Mouse (Mus musculus) natural killer cell, adult 2 months (primary cell): ENCODE measurements around the gene Serac1.
"Not testable (repeated sequence)": the region's sequence is repeated elsewhere in the genome, so short reads cannot be mapped to it uniquely, and the experiment has no call there.

Experiments
- DNase-seq, 2 experiments: peaks; one replicate each; pipeline ENCODE4 v3.0.0; 2022; ENCODE audit warnings: low spot score in 2 of 2

Serac1 gene

GRCm38 (mm10) chr17:6066021-6066420, 13.5 kb downstream of the Serac1 start:
- DNase-seq, result no peak

DNA sequence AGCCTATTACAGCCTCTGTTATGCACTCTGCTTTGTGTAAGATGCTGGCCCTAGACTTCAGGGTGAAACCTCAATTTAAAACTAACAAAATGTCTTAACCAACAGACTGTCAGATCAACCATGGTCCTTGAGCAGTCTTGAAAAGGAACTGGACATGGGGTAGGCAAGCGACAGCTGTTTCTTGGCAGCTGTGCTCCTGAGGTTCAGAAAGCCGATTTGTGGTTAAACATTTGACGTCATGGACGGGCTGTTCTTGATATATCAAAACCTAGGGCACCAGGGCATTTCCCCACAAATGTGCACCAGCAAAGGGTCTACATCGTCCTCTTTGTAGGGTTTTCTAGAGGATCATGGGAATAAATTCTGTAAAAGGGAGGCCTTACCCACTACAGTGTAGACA, 16.0 kb downstream of the Serac1 start:
- DNase-seq, result no peak

GRCm38 (mm10) chr17:6062793-6063192, 16.7 kb downstream of the Serac1 start:
- no peak for DNase-seq

DNA sequence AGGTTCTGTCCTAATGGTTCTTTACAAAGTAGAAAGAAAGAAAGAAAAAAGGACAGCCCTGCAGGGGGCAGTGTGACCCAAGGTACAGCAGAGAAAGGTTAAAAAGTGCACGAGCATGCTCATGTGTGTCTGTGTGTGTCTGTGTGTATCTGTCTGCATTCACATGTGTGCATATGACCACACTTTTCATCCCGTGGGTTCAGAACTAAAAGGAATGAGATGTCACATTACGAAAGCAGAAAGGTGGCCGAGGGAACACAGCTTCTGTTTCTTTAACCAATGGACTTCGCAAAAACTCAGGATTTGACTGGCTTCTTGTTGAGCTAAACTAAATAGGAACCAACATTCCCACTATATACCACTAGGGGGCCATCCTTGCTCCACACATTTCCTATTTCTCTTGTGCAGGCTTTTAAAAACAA, 24.6 kb downstream of the Serac1 start:
- DNase-seq, result peak; percentile 40 to 63

GRCm38 (mm10) chr17:6052801-6053200, 26.7 kb downstream of the Serac1 start:
- DNase-seq, result no peak

DNA sequence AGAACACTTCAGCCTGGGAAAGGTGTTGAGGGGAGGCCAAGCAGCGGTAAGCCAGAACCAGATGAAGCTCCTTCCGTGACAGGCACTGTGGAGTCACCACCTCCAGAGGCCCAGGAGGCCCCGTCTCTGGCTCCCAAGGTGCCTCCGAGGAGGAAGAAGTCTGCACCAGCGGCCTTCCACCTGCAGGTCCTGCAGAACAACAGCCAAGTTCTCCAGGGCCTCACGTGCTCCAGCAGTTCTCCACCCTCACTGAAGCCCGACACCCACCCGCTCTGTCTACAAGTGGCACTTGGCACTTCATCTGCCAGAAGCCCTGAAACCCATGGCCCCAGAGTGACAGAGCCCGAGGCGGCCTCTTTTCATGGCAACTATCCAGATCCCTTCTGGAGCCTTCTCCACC, 42.0 kb downstream of the Serac1 start:
- DNase-seq, result no peak

GRCm38 (mm10) chr17:6036872-6037271, 42.7 kb downstream of the Serac1 start:
- no peak for DNase-seq

GRCm38 (mm10) chr17:6036458-6036857, 43.1 kb downstream of the Serac1 start:
- DNase-seq, result no peak

DNA sequence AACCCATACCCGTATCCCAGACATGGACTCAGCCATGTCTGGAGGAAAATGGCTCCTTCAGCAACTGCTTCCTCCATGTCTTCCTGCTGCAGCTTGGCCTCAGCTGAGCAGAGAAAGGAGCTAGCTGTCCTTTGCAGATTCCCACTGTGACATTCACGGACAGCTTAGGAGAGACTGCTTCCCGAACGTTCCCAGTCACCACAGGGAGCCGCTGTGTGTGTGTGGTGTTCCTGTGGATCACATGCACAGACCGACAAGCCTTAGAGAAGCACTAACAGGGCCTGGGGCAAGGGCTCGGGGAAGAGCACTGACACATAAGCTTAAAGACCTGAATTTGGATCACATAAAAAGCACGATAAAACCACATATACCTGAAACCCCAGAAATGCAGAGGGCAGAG, 43.9 kb downstream of the Serac1 start:
- no peak for DNase-seq

GRCm38 (mm10) chr17:6025831-6026230, 53.7 kb downstream of the Serac1 start:
- DNase-seq, result no peak

DNA sequence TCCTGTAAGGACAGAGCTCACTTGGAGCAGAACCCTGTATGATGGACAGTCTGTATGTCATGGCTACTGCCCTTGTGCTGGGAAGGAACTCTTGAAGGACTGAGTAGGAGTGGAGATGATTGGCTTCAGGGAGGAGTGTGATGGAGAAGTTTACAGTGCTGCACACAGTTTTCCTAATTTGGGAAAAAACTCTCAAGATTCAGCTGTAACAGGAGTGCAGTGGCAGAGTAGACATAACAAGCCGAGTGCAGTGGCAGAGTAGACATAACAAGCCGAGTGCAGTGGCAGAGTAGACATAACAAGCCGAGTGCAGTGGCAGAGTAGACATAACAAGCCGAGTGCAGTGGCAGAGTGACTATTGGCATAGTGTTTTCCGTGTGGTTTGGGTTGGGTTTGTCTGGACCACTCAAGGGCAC, 58.2 kb downstream of the Serac1 start:
- DNase-seq, result not testable (repeated sequence)

GRCm38 (mm10) chr17:6020636-6021035, 58.9 kb downstream of the Serac1 start:
- DNase-seq, result no peak

DNA sequence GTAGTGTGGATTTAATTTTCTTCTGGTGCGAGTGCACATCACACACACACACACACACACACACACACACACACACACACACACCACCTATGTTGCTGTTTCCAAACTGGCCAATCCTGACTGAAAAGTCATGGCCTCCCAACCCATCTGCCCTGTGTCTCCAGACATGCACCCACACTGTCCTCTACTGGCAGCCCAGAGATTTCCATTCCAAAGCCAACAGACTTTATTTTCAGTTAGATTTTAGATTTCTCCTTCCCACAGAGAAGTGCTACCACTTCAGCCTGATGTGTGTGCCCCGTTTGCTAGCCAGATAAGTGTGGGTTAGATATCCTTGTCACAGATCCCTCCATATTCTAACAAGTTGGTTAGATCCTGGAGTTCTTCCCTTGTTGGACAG, 59.8 kb downstream of the Serac1 start:
- peak in 1 of 2 experiments; percentile 42 for DNase-seq

DNA sequence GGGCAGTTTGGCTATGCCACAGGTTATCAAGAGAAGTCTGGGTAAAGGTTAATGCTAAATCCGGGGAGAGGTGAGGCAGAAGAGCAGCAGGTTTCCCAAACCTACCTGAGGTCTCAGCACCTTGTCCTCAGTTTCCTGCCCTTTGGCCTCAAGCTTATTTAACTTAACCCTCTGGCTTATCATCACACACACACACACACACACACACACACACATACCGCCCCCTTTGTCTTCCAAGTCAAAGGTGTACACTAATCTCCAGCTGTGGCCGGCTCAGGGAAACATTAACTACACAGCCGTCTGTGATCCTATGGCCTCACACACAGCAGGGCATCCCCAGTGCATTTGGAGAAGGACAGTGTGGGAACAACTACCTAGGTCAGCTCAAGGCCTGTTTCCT, 61.2 kb downstream of the Serac1 start:
- DNase-seq, result no peak

DNA sequence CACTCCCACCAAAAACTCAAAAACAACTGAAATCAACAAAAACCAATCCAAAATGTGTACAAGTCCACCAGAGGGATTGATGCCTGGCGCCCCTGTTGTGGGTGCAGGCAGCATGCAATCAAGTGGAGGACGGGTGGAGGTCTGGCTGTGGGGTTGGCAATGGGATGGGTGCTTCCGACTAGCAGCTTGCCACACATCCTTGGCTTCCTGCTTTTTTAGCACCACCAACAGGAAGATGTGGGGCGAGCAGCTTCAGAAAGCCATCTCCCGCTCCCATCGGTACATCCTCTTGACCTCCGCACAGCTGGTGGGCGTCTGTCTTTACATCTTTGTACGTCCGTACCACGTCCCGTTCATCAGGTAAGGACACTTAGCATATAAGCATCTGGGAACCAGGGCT, 62.3 kb downstream of the Serac1 start:
- DNase-seq, result no peak

GRCm38 (mm10) chr17:6016213-6016780, 63.2 kb downstream of the Serac1 start:
- DNase-seq, result peak; percentile 34 to 64

DNA sequence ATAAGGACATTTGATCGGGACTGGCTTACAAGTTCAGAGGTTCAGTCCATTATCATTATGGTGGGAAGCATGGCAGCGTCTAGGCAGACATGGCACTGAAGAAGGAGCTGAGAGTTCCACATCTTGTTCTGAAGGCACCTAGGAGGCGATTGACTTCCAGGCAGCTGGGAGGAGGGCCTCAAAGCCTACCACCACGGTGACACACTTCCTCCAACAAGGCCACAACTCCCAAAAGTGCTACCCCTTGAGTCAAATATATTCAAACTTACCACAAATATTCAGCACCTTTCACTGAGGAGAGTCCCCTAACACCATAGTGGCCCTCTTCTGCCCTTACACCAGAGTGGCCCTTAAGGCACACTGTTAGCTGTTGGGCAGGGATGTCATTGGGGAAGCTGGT, 64.6 kb downstream of the Serac1 start:
- DNase-seq, result no peak

DNA sequence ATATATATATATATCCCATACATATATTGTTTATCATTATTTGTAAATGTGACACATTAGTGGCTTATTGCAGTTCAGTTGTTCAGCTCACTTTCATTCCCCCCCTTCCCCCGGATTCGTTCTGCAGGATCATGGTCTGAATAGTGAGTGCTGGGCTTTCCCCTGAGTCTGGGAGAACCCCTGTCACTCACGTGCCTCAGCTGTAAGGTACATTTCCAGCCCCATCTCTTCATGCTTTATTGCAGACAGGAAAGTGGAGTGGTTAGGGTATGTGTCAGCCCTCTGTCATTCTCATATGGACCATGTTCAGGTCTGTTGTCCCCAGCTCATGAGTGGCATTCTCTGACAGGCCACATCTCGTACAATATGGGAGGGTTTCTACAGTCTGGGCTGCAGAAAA, 66.5 kb downstream of the Serac1 start:
- DNase-seq, result no peak

DNA sequence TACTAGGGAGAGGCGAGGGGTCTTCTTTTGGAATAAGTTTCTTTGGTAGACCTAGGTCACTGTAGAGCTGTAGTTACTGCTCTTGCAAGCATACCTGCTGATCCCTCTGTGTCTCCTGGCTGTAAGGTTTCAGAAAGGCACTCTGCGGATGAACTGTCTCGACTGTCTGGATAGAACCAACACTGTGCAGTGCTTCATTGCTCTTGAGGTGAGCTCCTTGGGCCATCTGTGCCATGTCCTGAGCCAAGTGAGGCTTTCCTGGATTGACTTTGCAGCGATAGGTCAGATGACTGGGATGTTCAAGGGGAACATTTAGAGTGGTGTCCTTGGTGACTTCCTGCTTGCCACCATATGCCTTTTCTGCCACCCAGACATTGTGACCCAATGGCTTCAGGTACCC, 69.9 kb downstream of the Serac1 start:
- no peak for DNase-seq

- peak; percentile 69 to 74 for DNase-seq
Observed at GRCm38 (mm10) chr17:6008590-6008989, 71.0 kb downstream of the Serac1 start.

DNA sequence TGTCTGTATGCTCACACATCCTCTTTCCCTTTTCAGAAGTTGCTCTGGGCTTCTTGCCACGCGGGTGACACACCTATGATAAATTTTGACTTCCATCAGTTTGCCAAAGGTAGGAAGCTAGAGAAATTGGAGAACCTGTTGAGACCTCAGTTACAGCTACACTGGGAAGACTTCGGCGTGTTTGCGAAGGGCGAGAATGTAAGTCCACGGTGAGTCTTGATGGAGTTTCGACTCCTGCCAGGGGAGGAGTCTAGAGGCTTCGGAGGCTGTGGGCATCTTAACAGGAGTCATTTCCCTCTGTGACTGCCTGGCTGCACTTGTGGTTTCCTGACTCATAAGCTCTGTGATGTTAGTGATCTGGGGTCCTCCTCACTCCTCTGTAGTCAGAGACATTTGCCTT, 71.6 kb downstream of the Serac1 start:
- DNase-seq, result peak; percentile 73 to 77

- DNase-seq, result peak in 1 of 2 experiments; percentile 10
Observed at GRCm38 (mm10) chr17:6007101-6007780, 72.3 kb downstream of the Serac1 start.

DNA sequence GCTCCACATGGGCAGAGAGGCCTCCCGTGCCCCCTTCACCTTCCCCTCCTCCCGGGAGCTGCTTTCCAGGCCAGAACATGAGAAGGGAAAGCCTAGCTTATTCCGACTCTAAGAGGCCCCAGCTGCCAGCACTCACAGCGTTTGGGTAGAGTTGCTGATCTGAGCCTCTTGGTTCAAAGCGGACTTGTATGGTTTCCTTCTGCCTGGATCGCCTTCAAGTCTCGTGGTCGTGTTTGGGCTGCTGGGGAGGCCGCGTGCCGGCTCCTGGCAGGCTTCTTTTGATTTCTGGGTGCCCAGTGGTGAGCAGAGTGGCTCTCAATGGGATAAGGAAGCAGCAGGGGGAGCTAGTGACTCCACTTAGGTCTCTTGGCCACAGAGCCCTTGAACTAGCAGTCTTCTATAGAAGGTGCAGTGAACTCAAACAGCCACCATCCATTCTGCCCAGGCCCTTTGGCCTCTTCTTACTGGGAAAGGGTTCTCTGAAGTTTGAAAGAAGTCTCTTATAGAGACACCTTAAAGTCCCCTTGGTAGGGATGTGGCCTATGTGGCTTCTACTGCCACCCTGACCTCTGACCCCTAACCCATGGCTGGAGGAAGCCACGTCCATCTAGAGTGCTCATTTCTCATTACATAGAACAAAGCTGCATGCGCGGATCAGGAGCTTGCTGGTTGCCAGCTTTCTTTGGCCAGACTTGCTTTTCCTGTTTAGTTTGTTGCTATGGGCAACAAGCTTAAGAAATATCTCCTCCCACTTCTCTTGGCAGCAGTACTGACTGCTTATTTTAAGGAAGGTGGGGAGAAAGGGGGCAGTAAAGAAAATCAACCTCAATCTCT, 73.7 kb downstream of the Serac1 start:
- DNase-seq, result peak; percentile 53 to 66
